Mouse (Mus musculus) ES-E14 (cell line): ENCODE data around the gene Mep1a. TPM values are rescaled to one million over a fixed set of nuclear protein-coding genes. Genes with fewer than 3 reads are reported as not detected.

ENCODE experiments used
- DNase-seq: peaks from one replicate; pipeline ENCODE4 v3.0.0-alpha.2; 2013; ENCODE audit warnings: low read depth, low spot score
- H3K27ac ChIP-seq: 2 replicates; pipeline ENCODE4 v1.5.1; 2012; ENCODE audit warnings: low read depth, mild to moderate bottlenecking, low read length, moderate library complexity, mixed read lengths; ENCODE audit not compliant: poor library complexity, insufficient read depth, severe bottlenecking
- H3K36me3 ChIP-seq: 2 replicates; pipeline ENCODE4 v1.6.1; 2012; ENCODE audit warnings: mild to moderate bottlenecking, low read length, moderate library complexity, mixed read lengths; ENCODE audit not compliant: control insufficient read depth, poor library complexity, insufficient read depth, severe bottlenecking
- H3K4me1 ChIP-seq, 2 experiments: fragments of 150-350 bp in 1 of 2; sonication (generic) in 1 of 2; 2 replicates each; pipeline ENCODE4 v1.6.1; 2012; ENCODE audit warnings: low read length in 2 of 2, mild to moderate bottlenecking in 1 of 2, mixed read lengths in 1 of 2; ENCODE audit not compliant: control insufficient read depth in 2 of 2, insufficient read depth in 2 of 2, poor library complexity in 1 of 2
- H3K4me3 ChIP-seq, 2 experiments: fragments of 150-350 bp in 1 of 2; sonication (generic) in 1 of 2; 2 replicates each; pipeline ENCODE4 v1.5.1; 2012; ENCODE audit warnings: low read length in 2 of 2, low read depth in 1 of 2, mild to moderate bottlenecking in 1 of 2, mixed read lengths in 1 of 2; ENCODE audit not compliant: insufficient read depth in 1 of 2, poor library complexity in 1 of 2, severe bottlenecking in 1 of 2
- H3K9ac ChIP-seq: 2 replicates; pipeline ENCODE4 v1.6.1; 2012; ENCODE audit warnings: low read depth, mild to moderate bottlenecking, low read length, mixed read lengths; ENCODE audit not compliant: poor library complexity, insufficient read depth, severe bottlenecking
- H3K9me3 ChIP-seq: fragments of 150-350 bp; sonication (generic); 2 replicates; pipeline ENCODE4 v1.6.1; 2012; ENCODE audit warnings: low read depth, mild to moderate bottlenecking, low read length; ENCODE audit not compliant: control insufficient read depth, insufficient read depth
- CHD2 ChIP-seq: IDR thresholded peaks from 2 replicates; pipeline ENCODE4 v1.6.1; 2014; ENCODE audit warnings: mild to moderate bottlenecking, low read depth, low read length, inconsistent platforms
- HCFC1 ChIP-seq: IDR thresholded peaks from 2 replicates; pipeline ENCODE4 v1.6.1; 2012; ENCODE audit warnings: low read length, inconsistent platforms, borderline replicate concordance; ENCODE audit not compliant: insufficient read depth
- MAFK ChIP-seq: IDR thresholded peaks from 2 replicates; pipeline ENCODE4 v1.6.1; 2014; ENCODE audit warnings: mild to moderate bottlenecking, low read depth, low read length, inconsistent platforms; ENCODE audit not compliant: insufficient read depth
- ZC3H11A ChIP-seq: IDR thresholded peaks from 2 replicates; pipeline ENCODE4 v1.6.1; 2012; ENCODE audit warnings: low read depth, mild to moderate bottlenecking, inconsistent platforms, low read length, borderline replicate concordance
- ZNF384 ChIP-seq: IDR thresholded peaks from 2 replicates; pipeline ENCODE4 v1.6.1; 2012; ENCODE audit warnings: low read depth, low read length, inconsistent platforms
- in situ Hi-C, 2 experiments: fragments of 600-800 bp; cut with MboI; formaldehyde crosslinking; loops; one replicate each; pipeline ENCODE4 v1.15.1; 2025; ENCODE audit warnings: low sequenced_read_pairs in 2 of 2, inconsistent platforms in 1 of 2; ENCODE audit not compliant: unreplicated experiment in 2 of 2
- total RNA-seq: library from RNA; depleted of rRNA; stranded (reverse); fragments of 300-350 nt; gene quantifications from 2 replicates; pipeline ENCODE4 v1.2.3, GENCODE M21; 2012

The Mep1a gene
- total RNA-seq, 1 experiment = not detected

DNA sequence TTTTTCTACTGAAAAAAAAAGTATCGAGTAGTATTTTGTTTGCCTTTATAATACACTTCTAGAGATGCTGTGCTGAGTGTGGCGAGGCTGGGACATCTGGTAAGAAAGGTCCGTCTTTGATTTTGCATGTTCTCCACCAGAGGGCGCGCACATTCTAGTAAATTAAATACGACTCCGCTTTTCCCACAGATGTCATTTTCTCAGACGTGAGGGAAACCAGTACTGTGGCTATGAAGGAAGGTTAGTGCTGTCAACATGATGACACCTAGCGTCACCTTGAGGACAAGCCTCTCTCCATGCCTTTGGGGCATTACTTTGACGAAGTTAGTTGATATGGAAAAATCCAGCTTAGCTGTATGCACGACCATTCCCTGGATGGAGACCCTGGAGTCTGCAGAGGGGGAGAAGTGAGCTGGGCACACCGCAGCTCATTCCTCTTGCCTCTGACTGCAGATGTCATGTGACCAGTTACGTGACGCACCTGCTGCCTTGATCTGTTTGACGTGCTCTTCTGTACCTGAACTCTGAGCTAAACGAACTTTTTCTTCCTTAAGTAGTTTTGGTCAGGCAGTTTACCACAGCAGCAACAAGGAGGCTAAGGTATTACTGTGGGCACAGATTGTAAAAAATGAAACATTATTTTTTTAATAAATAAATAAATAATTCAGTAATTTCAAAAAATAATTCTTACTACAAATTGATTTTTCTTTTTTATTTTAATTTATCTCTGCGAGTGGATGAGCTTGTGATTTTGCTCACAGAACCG is 16.2 kb upstream of the Mep1a start:
- H3K4me3 ChIP-seq = no peak overlapping the region
- in situ Hi-C loops = loop anchor here (5.0 to 10.0 kb wide), 2 partner anchors 86 to 88 kb away; no protein-coding TSS in a partner anchor

DNA sequence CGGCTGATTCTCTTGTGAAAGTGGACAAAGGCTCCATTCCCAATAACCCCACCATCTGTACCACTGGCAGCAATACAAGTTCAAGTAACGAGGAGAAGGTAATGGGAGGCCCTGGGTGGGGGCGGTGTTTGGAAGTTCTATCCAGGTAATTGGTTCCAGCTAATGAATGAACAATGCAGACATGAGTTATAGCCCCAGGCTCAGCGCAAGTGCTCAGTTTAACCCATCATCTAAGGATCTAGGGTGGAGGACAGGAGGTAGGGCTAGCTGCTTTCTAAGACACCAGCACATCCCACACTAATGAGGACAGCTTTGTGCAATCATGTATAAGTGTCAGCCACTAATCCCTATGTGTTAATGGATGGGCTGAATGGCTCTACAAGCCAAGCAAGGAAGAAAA is 8.2 kb upstream of the Mep1a start:
- TF ChIP-seq ZNF384 (no peak), ZC3H11A (no peak), HCFC1 (no peak), MAFK (no peak), CHD2 (no peak)
- Histone ChIP-seq H3K4me1 (no peaks in the 10 kb centered on the region), H3K36me3 (no peaks in the 10 kb centered on the region), H3K9me3 (no peaks in the 10 kb centered on the region), H3K4me3 (no peak overlapping the region), H3K27ac (no peak overlapping the region), H3K9ac (no peak overlapping the region)
- in situ Hi-C loops = loop anchor here in 1 of 2 experiments (10.0 kb wide), 1 partner anchor 94 kb away; no protein-coding TSS in a partner anchor
- no peak for DNase-seq

More for the DNA sequence above, 16.2 kb upstream of the Mep1a start:
- H3K9ac ChIP-seq = no peak overlapping the region
- H3K9me3 ChIP-seq = no peaks in the 10 kb centered on the region
- H3K4me1 ChIP-seq = no peaks in the 10 kb centered on the region
- peak; percentile 83 for DNase-seq
- H3K27ac ChIP-seq = no peak overlapping the region
- TF ChIP-seq ZC3H11A = peak; percentile 86
- no peak for TF ChIP-seq ZNF384
- no peaks in the 10 kb centered on the region for H3K36me3 ChIP-seq

DNA sequence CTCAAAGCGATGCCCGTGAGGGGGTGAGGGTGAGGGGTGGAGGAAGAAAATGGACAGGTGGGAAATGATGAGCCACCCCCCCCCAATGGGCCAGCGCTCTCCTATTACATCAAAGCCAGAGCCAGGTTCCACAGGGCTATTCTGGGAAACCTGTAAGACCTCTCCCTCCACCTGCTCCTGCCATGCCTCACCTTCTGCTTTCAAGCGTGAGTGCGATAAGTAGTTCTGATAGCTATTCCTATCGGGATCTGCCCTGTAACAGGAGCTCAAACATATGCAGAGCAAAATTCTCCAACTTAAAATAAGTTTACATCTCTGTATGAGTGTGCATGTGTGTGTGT is 2.0 kb upstream of the Mep1a start:
- no peak overlapping the region for H3K9ac ChIP-seq

DNA sequence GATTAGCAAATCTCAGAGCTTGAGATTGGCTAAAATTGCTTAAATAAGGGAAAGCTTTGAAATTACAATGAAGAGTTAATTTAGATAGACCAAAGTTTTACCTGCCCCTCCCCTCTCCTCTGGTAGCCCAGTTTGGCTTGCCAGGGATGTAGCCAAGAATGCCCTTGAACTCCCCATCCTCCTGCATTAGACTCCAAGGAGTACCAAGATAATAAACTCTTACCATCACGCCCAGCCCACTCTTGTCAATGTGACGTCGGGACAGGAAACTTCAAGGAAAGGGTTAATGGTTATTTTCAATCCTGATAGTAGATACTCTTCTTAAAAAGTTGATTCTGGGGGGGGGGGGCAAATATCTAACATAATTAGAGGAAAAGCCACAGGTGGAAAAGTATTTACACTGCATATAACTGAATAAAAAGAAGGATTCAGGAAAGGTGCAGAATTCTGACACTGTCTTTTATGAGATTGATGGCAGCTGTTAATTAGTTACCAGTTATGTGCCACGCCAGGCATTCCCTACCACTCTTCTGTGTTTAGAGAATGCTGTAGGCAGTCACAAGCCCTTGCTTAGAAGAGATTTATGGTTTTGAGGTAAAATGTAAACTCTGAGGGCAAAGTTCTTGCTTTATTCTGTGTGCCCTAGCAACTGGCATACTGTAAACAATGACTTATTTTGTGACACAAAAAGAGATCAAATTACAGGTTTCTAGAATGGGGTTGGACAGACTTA is 1.4 kb upstream of the Mep1a start:
- TF ChIP-seq ZC3H11A (no peak), MAFK (no peak), HCFC1 (no peak), ZNF384 (no peak), CHD2 (no peak)
- Histone ChIP-seq H3K4me1 (no peaks in the 10 kb centered on the region), H3K36me3 (no peaks in the 10 kb centered on the region), H3K9ac (no peak overlapping the region), H3K4me3 (no peak overlapping the region), H3K27ac (no peak overlapping the region), H3K9me3 (no peaks in the 10 kb centered on the region)
- DNase-seq = no peak
- in situ Hi-C loops = no loop called here

More for the DNA sequence above, 2.0 kb upstream of the Mep1a start:
- Histone ChIP-seq H3K36me3 (no peaks in the 10 kb centered on the region), H3K27ac (no peak overlapping the region), H3K4me1 (no peaks in the 10 kb centered on the region), H3K9me3 (no peaks in the 10 kb centered on the region), H3K4me3 (no peak overlapping the region)
- no peak for TF ChIP-seq ZC3H11A
- no peak for TF ChIP-seq ZNF384
- no peak for TF ChIP-seq CHD2
- TF ChIP-seq MAFK = no peak
- TF ChIP-seq HCFC1 = no peak
- in situ Hi-C loops = no loop called here
- no peak for DNase-seq

DNA sequence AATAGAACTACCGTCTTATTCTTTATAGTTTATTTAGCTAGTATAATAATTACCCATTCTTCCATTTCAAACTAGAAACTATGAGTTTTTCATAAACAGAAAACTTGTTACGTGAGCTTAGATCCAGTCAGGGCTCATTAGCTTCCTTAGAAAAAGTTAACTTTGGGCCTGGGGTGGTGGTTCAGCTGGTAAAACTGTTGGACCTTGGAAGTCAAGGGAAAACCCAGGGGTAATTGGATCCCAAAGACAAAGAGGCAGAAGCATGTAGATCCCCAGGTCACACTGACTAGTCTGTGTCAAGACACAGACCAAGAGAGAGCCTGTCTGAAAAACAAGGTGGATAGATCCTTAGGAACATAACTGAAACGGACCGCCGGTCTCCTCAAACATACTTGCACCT is 981 bp downstream of the Mep1a start:
- Histone ChIP-seq H3K9me3 (no peaks in the 10 kb centered on the region), H3K4me1 (no peaks in the 10 kb centered on the region), H3K36me3 (no peaks in the 10 kb centered on the region), H3K9ac (no peak overlapping the region), H3K4me3 (no peak overlapping the region), H3K27ac (no peak overlapping the region)
- in situ Hi-C loops = no loop called here
- TF ChIP-seq HCFC1 (no peak), CHD2 (no peak), ZNF384 (no peak), ZC3H11A (no peak), MAFK (no peak)
- DNase-seq = no peak
